Mouse (Mus musculus) adrenal gland, adult 2 months (tissue): ENCODE measurements around the gene Sco1. TPM values are rescaled to one million over a fixed set of nuclear protein-coding genes. Genes with fewer than 3 reads are reported as not detected.
"Not testable (repeated sequence)": the region's sequence is repeated elsewhere in the genome, so short reads cannot be mapped to it uniquely, and the experiment has no call there.

Experiments used
- DNase-seq: peaks from one replicate; pipeline ENCODE4 v3.0.0; 2021
- long read RNA-seq: library from polyadenylated mRNA; stranded (forward); transcript quantifications from one replicate; pipeline ENCODE4 v2.0.0, GENCODE M21; 2021
- polyA plus RNA-seq: library from polyadenylated mRNA; depleted of rRNA; stranded (reverse); fragments of >200 nt; gene quantifications from 2 replicates; pipeline ENCODE4 v1.2.3, GENCODE M21; 2012; rRNA removed
- total RNA-seq, 2 experiments: library from RNA; stranded (reverse); gene quantifications; 2 replicates each; pipeline ENCODE4 v1.2.3; 2021

The Sco1 gene
- total RNA-seq (10 to 100 TPM; 19.5 to 22.7 TPM), polyA plus RNA-seq (10.5 and 12.0 TPM in 2 replicates)
- long read RNA-seq, transcript Sco1-201 (6 exons, 2,412 nt): major isoform, 5 of 8 reads
- long read RNA-seq, partial matches to known transcripts: 0 of 8 reads
- long read RNA-seq, other reads (novel, unspliced or antisense): 3 of 8 reads

- DNase-seq: peak; percentile 95
These were observed at the start of gene Sco1, which contains the start of gene Adprm for GRCm38 (mm10) chr11:67052321-67052952. Gene Sco1, plus strand, starts transcription at chr11:67052670. Gene Adprm, minus strand, starts transcription at chr11:67052594.

DNA sequence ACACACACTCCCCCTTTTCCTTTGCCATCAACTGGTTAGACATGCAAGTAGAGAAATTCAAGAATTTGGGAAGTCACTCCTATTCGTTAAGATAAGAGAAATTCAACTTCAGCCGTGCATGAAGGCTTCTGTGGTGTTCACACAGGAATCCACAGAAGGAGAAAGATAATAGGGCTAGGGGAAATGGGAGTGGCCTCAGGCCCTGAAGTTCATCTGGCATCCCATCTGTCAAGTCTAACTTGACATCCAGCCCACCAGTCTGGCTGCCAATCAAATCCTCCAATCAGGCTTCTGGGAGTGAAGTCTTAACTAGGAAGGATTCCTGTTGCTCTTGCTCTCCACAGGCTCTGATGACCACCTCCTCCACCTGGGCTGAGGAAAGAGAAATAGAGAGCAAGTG is 49.6 kb upstream of the Sco1 start:
- no peak for DNase-seq

- no peak for DNase-seq
These were observed 44.5 kb upstream of the Sco1 start for GRCm38 (mm10) chr11:67007961-67008360.

DNA sequence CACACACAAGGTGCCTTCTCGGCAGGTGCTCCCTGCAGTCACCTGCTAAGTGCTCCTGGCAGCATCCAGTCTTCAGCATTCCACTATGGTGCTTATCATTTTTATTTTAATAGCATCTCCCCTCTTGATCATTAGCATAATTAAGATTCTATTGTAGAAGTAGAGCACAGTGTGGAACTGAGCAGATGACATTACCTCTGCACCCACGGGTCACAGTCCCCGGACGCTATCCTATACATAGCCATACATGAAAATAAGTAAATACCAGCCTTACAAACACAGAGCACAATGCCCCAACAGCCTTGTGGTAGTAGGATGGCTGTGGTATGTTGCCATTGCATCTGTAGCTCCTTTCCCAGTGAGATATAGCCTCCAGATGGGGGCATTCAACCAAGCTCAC is 43.9 kb upstream of the Sco1 start:
- no peak for DNase-seq

GRCm38 (mm10) chr11:67010430-67010829 is 42.0 kb upstream of the Sco1 start:
- DNase-seq: peak; percentile 18

- DNase-seq: no peak
These were observed 40.8 kb upstream of the Sco1 start for GRCm38 (mm10) chr11:67011635-67012034.

DNA sequence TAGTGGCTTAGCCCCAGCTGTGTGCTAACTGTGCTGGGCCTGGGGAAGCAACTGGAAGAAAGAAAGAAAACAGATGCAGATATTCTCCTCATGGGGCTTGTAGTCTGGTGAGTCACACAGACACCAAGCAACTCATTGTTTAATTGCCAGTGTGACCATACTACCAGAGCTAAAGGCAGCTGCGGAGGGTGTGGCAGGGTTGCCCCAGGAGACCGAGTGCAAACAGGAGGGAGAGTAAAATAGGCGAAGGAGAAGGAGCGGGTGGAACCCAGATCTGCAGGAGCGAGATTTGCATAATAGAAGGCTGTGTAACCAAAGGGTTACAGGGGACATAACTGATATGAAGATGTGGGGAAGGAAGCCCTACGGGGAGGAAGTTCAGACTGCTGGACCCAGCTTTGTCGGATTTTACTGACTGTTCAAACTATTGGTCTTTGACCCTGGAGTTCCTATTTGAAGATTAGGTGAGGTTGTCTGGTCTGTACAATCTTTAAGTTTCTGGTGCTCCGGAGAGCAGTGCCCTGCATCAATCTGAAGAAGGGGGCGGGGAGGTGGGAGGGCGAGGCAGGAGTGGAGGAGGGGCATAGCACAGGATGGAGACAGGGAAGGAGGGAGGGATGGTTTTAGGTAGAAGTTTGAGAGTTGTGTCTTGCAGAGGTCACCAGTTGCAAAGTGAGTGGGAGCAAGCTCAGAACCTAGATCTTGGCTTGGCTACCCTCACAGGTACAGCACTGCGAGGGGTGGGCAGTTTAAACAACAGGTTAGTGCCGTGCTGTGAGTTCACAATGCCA is 34.5 kb upstream of the Sco1 start:
- no peak for DNase-seq

DNA sequence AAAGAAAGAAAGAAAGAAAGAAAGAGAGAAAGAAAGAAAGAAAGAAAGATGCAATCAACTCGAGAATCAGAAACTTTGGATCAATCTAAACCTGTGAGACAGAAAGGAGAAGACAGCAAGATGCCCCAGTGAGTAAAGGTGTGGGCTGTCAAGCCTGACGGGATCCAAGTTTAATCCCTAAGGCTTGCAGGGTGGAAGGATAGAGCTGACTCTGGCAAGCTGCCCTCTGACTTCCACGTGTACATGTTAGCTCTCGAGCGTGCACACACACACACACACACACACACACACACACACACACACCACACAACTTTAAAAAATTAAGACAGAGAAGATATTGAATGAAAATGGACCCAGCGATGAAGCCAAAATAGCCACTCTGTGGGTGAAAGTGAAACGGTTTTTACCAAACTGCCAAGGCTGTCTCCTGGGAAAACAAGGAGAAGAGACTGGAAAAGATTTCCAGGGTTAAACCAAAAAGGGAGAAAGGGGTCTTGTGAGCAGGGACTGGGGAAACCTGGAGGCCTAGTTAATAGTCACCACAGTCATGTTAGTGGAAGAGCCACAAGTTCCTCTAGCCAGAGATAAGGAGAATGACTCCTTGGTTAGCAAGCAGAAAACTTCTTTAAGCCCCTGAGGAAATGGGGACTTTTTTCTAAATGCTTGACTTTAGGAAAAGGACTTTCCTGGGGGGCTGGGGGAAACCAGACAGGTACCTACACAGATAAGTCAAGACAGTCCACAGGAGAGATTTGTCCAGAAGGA is 32.6 kb upstream of the Sco1 start:
- no peak for DNase-seq

GRCm38 (mm10) chr11:67020948-67021347 is 31.5 kb upstream of the Sco1 start:
- peak; percentile 61 for DNase-seq

GRCm38 (mm10) chr11:67022354-67023115 is 29.9 kb upstream of the Sco1 start:
- DNase-seq: no peak

- DNase-seq: not testable (repeated sequence)
These were observed 29.3 kb upstream of the Sco1 start for GRCm38 (mm10) chr11:67023191-67023590.

DNA sequence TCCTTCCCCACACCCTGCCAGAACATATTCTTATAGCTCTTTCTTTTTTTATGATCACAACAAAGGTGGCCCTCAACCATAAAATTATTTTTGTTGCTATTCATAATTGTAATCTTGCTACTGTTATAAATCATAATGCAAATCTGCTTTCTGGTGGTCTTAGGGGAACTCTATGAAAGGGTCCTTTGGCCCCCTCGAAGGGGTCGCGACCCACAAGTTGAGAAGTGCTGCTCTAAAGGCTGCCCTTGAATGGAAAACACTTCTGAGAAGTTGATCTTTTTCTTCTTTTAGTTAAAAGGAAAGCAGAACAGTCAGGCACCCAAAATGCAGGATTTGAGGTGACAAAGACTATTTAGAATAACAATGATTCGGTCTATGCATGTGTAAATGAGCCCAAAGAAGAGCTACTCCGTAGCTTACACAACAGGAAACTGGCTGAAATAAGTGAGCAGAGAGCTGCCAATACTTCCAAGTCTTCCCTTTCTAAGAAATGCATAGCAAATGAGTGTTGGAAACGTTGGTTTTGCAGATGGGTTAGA is 28.6 kb upstream of the Sco1 start:
- no peak for DNase-seq

DNA sequence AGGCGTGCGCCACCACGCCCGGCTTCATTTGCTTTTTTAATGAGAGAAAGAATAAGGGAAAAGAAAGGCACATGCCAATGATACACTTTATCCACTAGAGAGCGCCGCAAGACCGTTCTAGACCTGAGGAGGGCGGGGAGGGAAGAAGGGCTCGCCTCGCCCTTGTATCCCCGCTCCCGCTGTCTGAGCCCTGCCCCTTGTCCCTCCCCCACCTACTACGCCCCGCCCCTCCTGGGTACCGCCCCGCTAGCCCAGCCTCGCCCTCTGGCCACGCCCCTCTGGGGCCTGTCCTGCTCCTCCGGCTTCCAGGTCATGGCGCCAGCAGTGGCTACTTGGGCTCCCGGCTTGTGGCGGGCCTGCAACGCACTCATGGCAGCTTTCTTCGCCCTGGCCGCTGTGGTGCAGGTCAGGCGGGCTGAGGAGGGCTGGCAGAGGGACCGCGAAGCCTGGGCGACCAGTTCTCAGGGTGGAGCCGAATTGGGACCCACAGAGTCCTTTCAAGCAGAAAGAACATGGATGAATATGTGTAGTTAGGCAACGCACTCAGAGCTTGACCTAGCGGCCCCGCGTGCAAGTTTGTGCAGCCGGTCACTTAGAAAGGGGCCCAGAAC is 27.5 kb upstream of the Sco1 start, which contains the start of gene Tmem220:
TSS of gene Tmem220 (plus strand) at position 288 of the 611 bp plus-strand sequence.
- peak; percentile 96 for DNase-seq

GRCm38 (mm10) chr11:67030904-67031602 is 21.4 kb upstream of the Sco1 start:
- peak; percentile 68 for DNase-seq

GRCm38 (mm10) chr11:67031603-67031915 is 20.9 kb upstream of the Sco1 start:
- DNase-seq: no peak

DNA sequence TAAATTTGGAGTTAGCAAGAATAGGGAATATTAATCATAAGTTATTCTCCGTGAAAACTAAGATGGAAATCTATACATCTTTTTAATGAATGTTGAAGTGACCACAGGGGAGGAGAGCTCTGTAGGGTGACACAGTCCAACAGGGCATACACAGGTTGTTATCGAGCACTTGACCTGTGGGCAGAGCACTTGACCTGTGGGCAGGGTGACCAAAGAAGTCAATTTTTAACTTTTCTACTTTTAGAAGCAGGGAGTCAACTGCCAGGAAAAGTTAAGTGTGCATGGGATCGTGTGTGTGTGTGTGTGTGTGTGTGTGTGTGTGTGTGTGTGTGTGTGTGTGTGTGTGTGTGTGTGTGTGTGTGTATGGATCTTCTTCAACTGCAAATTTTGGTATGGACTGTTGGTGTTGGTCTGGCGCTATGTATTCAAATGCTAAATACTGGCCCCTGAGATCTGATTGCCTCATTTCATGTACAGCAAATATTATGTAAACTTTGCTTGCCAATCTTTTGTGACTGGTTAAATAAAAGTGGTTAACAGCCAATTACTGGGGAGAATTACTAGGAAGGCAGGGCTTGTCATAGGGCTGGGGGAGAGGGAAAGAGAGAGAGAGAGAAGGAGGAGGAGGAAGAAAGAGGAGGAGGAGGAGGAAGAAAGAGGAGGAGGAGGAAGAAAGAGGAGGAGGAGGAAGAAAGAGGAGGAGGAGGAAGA is 17.5 kb upstream of the Sco1 start:
- no peak for DNase-seq

GRCm38 (mm10) chr11:67036229-67036628 is 16.2 kb upstream of the Sco1 start:
- no peak for DNase-seq

DNA sequence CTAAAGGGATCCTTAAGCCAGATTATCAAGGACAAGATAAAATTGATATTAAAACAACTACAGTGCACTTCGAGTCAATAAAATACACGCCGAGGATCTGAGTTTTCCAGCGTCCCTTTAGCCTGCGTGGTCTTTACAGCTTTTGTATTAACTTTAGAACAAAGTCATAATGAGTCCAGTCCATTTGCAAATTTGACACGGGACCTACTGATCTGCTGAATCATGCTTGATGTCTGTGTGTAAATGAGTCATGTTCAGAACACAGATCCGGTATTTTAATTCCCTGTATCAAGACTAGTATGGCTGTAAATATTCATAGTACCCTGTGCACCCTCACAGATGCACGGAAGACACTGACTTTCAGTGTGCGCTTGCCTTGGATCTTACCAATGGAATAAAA is 15.6 kb upstream of the Sco1 start:
- no peak for DNase-seq

DNA sequence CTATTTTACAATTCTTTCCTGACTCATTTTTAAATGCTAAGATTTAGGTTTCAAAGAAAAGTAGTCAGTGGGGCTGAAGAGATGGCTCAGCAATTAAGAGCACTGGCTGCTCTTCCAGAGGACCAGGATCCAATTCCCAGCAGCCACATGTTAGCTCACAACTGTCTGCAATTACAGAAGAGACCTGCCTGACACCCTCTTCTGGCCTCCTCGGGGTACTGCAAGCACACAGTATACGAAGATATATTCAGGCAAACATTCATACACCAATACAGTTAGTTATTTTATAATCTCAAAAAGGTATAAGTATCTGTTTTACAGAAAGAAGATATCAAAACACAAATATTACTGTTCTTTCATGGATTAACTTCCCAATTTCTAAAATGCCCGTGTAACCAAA is 12.7 kb upstream of the Sco1 start:
- no peak for DNase-seq

DNA sequence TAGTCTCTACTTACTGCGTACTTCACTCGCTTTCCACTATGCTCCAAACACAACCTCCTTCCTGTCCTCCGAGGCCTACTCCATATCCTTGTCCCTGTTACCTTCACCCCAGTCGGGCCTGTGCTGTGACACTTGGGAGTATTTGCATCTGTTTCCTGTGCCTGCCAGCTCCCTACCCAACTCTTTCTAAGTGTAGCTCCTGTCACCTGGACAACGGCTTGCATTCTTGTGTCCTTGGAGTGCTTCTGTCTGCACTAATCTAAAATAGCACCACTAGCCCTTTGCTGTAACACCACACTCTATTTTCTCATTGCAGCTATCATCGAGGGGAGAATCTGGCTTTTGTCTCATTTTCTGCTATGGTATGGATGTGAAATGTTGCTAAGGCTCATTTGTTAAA is 12.0 kb upstream of the Sco1 start:
- no peak for DNase-seq
